Mouse (Mus musculus): ENCODE measurements around the gene Srl.

DNA sequence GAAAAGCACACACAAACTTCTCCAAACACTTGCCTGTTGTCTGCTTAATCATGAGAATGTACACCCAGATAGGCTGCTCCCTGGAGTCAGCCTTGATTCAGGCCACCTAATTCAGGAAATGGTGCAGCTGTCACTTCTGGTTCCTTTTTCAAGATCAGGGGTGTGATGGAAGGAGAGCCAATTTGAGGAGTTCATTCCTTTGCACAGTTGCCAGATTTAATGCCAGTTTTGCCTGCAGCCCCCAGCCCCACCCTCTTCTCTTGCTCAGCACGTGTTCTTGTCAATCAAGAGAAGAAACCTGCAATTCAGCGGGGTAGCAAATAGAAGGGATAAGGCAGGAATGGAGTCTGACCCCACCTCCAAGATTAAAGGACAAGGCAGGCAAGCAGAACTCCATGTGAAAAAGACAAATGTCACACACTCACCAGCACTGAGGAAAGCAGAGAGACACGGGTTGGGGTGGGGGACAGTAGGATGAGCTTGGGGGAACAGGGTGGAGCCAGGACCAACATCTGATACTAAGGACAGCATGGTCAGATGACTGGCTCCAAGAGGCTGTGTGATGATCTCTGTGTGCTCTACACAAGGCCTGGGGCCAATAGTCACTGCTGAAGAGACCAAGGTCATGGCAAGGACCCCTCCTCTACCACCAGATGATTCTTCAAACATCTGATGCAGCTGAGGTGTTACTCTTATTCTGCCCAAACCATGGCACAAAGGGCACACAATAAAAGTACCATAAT is 3.8 kb downstream of the Srl start:
- TF ChIP-seq TBP (conservative IDR thresholded peaks at IDR 0.05; ENCODE audit: low read depth, low read length) (no peak), CTCF (conservative IDR thresholded peaks at IDR 0.05 in 1 of 2, IDR thresholded peaks at IDR 0.05 in 1 of 2; ENCODE audit: low read depth in 2 of 2, low read length in 2 of 2) (no peak), ELF1 (IDR thresholded peaks at IDR 0.05; ENCODE audit: low read depth, low read length) (no peak)
